In the genomic region with DNA sequence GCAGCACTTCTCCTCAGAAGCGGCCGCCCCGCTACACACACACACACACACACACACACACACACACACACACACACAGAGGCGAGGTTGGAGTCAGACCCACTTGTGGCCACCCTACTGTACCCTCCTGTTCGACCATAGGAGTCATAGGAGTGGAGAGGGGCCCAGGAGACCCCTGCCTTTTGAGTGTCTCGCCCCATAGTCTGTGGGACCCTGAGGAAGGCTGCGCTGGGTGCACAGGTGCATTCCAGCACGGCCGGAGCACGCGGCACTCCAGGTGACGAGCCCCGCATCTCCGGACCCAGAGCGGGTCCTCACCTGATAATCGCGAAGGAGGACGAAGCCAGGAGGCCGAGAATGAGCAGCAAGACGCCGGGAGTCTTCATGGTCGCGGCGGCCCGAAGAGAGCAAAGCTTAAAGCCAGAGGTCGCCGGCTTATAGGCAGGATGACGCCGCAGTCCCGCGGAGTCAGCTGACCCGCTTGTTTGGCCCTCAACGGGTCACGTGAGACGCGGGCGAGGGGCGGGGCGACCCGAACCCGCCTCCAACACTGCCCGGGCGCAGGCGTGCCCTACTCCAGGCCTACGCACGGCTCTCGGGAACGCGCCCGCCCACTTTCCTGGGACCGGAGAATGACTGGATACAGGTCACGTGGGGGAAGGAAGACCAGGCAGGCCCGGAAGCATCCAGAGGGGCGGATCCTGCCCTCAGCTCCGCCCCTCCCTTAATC, we compare ENCODE assay signal across 8 mouse cellular contexts. TPM values are rescaled to one million over a fixed set of nuclear protein-coding genes. Genes with fewer than 3 reads are reported as not detected.
DNase-seq lines count a peak whose midpoint lies in the region; ATAC-seq lines count a peak whose summit lies in the region.

A gene (minus strand): TSS at position 620 of the 730 bp plus-strand sequence.

- peak within 1 kb of the TSS; percentile 78 for H3K9ac ChIP-seq in intestine, embryonic 14.5 days (ENCODE audit: low read length)

- peak within 1 kb of the TSS; percentile 96 for H3K4me3 ChIP-seq in intestine, embryonic 14.5 days (ENCODE audit: low read depth, low read length)

- peaks cover 30% of the 10 kb centered on the region for H3K36me3 ChIP-seq in intestine, embryonic 14.5 days (ENCODE audit: control insufficient read depth, insufficient read depth, low read length)

- no peaks in the 10 kb centered on the region for H3K9me3 ChIP-seq in intestine, embryonic 14.5 days (ENCODE audit: control insufficient read depth, low read length)

- peak within 1 kb of the TSS; percentile 73 for H3K27ac ChIP-seq in intestine, embryonic 14.5 days (ENCODE audit: low read depth)

- WGBS in intestine, embryonic 14.5 days, result under 1% methylated on average over 55 of the region's 55 CpGs

- H3K27me3 ChIP-seq in intestine, embryonic 14.5 days (replicated peaks; ENCODE audit: control insufficient read depth, insufficient read depth, low read length), result no peaks in the 10 kb centered on the region

- DNase-seq in adrenal gland, adult (ENCODE audit: inconsistent age in 2 of 2, low spot score in 1 of 2), result peak; percentile 99
- peak; percentile 98 for DNase-seq in embryo, embryonic 10.5 days (ENCODE audit: low spot score)
- DNase-seq in gastrocnemius, postnatal 25 days, result peak; percentile 98
- DNase-seq in intestine, embryonic 14.5 days (ENCODE audit: low spot score), result peak; percentile 96
- DNase-seq in left cerebral cortex, postnatal 14 days (ENCODE audit: low spot score in 2 of 2), result peak; percentile 97 to 98
- peak; percentile 97 for DNase-seq in mesoderm, embryonic 11.5 days (ENCODE audit: low read depth, low spot score)
- DNase-seq in right cerebral cortex, postnatal 36 days (ENCODE audit: low spot score in 2 of 2), result peak; percentile 96 to 97
- peak; percentile 97 for DNase-seq in yolk sac, embryonic 10.5 days (ENCODE audit: low spot score)

- ATAC-seq in intestine, embryonic 14.5 days (replicated peaks; ENCODE audit: low FRiP score, low TSS enrichment, low read depth), result peak; percentile 97

- intact Hi-C loops in left cerebral cortex, postnatal 14 days (cut with DNase I), result no loop called here

- peaks cover 13% of the 10 kb centered on the region for H3K4me1 ChIP-seq in intestine, embryonic 14.5 days (replicated peaks; ENCODE audit: control insufficient read depth, insufficient read depth, low read length)

- peak within 1 kb of the TSS; percentile 89 for H3K4me2 ChIP-seq in intestine, embryonic 14.5 days (ENCODE audit: low read length)

RNA-seq across cellular contexts. Expression of the gene that starts here (rescaled TPM):
- 100 to 1,000 TPM; 317 to 434 TPM for total RNA-seq in gastrocnemius, postnatal 25 days (2021)
- 245 and 248 TPM in 2 replicates for polyA plus RNA-seq in intestine, embryonic 14.5 days (2014; fragmentation: Nextera tagmentation; extraction: Ambion mirVana)
- 100 to 1,000 TPM; 295 to 303 TPM for total RNA-seq in left cerebral cortex, postnatal 14 days (2021)

Comparison
In these comparisons a context has a peak if more than half of its experiments do, and no peak if none do; other contexts are left out.
1. Peak in every context shown above with its lines: DNase-seq, ATAC-seq, H3K4me3 ChIP-seq and H3K27ac ChIP-seq.